Mouse (Mus musculus) ES-E14 (cell line): Measurements from ENCODE around the gene Rdh7. TPM values are rescaled to one million over a fixed set of nuclear protein-coding genes. Genes with fewer than 3 reads are reported as not detected.

ENCODE experiments used
- DNase-seq: peaks from one replicate; pipeline ENCODE4 v3.0.0-alpha.2; 2013; ENCODE audit warnings: low read depth, low spot score
- H3K27ac ChIP-seq: 2 replicates; pipeline ENCODE4 v1.5.1; 2012; ENCODE audit warnings: low read depth, mild to moderate bottlenecking, low read length, moderate library complexity, mixed read lengths; ENCODE audit not compliant: poor library complexity, insufficient read depth, severe bottlenecking
- H3K36me3 ChIP-seq: 2 replicates; pipeline ENCODE4 v1.6.1; 2012; ENCODE audit warnings: mild to moderate bottlenecking, low read length, moderate library complexity, mixed read lengths; ENCODE audit not compliant: control insufficient read depth, poor library complexity, insufficient read depth, severe bottlenecking
- H3K4me1 ChIP-seq, 2 experiments: fragments of 150-350 bp in 1 of 2; sonication (generic) in 1 of 2; 2 replicates each; pipeline ENCODE4 v1.6.1; 2012; ENCODE audit warnings: low read length in 2 of 2, mild to moderate bottlenecking in 1 of 2, mixed read lengths in 1 of 2; ENCODE audit not compliant: control insufficient read depth in 2 of 2, insufficient read depth in 2 of 2, poor library complexity in 1 of 2
- H3K4me3 ChIP-seq, 2 experiments: fragments of 150-350 bp in 1 of 2; sonication (generic) in 1 of 2; 2 replicates each; pipeline ENCODE4 v1.5.1; 2012; ENCODE audit warnings: low read length in 2 of 2, low read depth in 1 of 2, mild to moderate bottlenecking in 1 of 2, mixed read lengths in 1 of 2; ENCODE audit not compliant: insufficient read depth in 1 of 2, poor library complexity in 1 of 2, severe bottlenecking in 1 of 2
- H3K9ac ChIP-seq: 2 replicates; pipeline ENCODE4 v1.6.1; 2012; ENCODE audit warnings: low read depth, mild to moderate bottlenecking, low read length, mixed read lengths; ENCODE audit not compliant: poor library complexity, insufficient read depth, severe bottlenecking
- H3K9me3 ChIP-seq: fragments of 150-350 bp; sonication (generic); 2 replicates; pipeline ENCODE4 v1.6.1; 2012; ENCODE audit warnings: low read depth, mild to moderate bottlenecking, low read length; ENCODE audit not compliant: control insufficient read depth, insufficient read depth
- CHD2 ChIP-seq: IDR thresholded peaks from 2 replicates; pipeline ENCODE4 v1.6.1; 2014; ENCODE audit warnings: mild to moderate bottlenecking, low read depth, low read length, inconsistent platforms
- HCFC1 ChIP-seq: IDR thresholded peaks from 2 replicates; pipeline ENCODE4 v1.6.1; 2012; ENCODE audit warnings: low read length, inconsistent platforms, borderline replicate concordance; ENCODE audit not compliant: insufficient read depth
- MAFK ChIP-seq: IDR thresholded peaks from 2 replicates; pipeline ENCODE4 v1.6.1; 2014; ENCODE audit warnings: mild to moderate bottlenecking, low read depth, low read length, inconsistent platforms; ENCODE audit not compliant: insufficient read depth
- ZC3H11A ChIP-seq: IDR thresholded peaks from 2 replicates; pipeline ENCODE4 v1.6.1; 2012; ENCODE audit warnings: low read depth, mild to moderate bottlenecking, inconsistent platforms, low read length, borderline replicate concordance
- ZNF384 ChIP-seq: IDR thresholded peaks from 2 replicates; pipeline ENCODE4 v1.6.1; 2012; ENCODE audit warnings: low read depth, low read length, inconsistent platforms
- in situ Hi-C, 2 experiments: fragments of 600-800 bp; cut with MboI; formaldehyde crosslinking; loops; one replicate each; pipeline ENCODE4 v1.15.1; 2025; ENCODE audit warnings: low sequenced_read_pairs in 2 of 2, inconsistent platforms in 1 of 2; ENCODE audit not compliant: unreplicated experiment in 2 of 2
- total RNA-seq: library from RNA; depleted of rRNA; stranded (reverse); fragments of 300-350 nt; gene quantifications from 2 replicates; pipeline ENCODE4 v1.2.3, GENCODE M21; 2012

The Rdh7 gene
- total RNA-seq, 1 experiment: not detected

DNA sequence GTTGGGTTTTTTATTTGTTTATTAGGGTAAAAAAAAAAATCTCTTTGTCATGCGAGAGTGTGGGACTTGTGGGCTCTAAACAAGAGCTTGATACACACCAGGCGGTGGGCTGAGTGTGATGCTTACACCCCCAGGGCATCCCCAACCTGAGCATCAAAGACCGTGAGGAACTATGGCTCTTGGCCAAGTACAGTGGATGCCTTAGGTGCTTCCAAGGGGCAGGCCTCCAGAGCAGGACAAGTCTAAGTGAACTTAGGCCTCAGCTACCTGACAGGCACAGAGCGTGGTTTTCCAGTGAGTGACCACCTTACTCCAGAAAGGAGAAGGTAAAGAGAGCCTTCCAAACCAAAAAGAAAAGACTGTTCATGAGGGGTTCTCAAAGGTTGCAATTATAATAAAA lies 1.6 kb downstream of the Rdh7 start:
- no peak for TF ChIP-seq MAFK
- TF ChIP-seq CHD2: no peak
- no peak for TF ChIP-seq ZNF384
- TF ChIP-seq ZC3H11A: no peak
- TF ChIP-seq HCFC1: no peak
- DNase-seq: no peak
- Histone ChIP-seq H3K9ac (no peak overlapping the region), H3K4me1 (peaks cover 0 to 4% of the 10 kb centered on the region in 2 experiments; a peak in 2 of 4 replicates), H3K4me3 (no peak overlapping the region), H3K9me3 (no peaks in the 10 kb centered on the region), H3K36me3 (no peaks in the 10 kb centered on the region), H3K27ac (no peak overlapping the region)
- in situ Hi-C loops: no loop called here

DNA sequence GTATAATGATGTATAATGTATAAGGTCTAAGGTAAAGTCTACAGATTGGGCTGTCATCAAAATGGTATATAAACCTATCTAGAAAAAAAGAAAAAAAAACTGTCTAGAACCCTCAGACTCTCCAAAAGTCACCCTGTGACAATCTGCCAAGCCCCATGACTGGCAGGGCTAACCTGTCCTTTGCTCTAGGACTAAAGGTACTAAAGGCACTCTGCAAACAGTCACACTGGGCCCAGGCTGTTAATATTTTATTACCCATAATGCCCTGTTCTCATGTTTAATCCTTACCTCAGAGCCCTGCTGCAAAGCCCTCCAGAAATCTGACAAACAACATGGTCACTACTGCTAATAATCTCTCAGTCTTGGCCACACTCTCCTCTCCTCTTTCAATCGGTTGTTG lies 2.1 kb downstream of the Rdh7 start:
- in situ Hi-C loops: no loop called here
- no peak for TF ChIP-seq MAFK
- no peak for TF ChIP-seq ZC3H11A
- no peak for TF ChIP-seq HCFC1
- TF ChIP-seq CHD2: no peak
- no peak for TF ChIP-seq ZNF384
- Histone ChIP-seq H3K4me3 (no peak overlapping the region), H3K36me3 (no peaks in the 10 kb centered on the region), H3K27ac (no peak overlapping the region), H3K4me1 (peaks cover 0 to 4% of the 10 kb centered on the region in 2 experiments; a peak in 2 of 4 replicates), H3K9me3 (no peaks in the 10 kb centered on the region), H3K9ac (no peak overlapping the region)
- no peak for DNase-seq

DNA sequence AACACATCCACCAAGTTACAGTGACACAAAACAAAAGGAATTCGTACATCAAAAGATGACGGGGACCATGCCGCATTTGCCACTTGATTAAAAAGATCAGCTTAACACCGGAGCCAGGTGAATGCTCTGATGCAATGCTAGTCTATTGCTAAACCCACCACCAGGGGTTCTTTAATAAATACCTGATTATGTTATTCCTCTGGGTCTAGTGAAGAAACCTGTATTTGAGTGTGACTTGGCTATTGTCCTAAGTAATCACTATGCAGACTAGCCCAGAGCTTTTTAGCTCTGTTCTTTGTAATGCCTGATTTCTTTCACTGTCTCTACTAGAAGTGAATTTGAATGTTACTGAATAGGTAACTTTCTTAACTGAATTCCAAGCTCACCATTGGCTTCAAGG lies 7.6 kb downstream of the Rdh7 start:
- DNase-seq: no peak
- Histone ChIP-seq H3K4me1 (peaks cover 7 to 20% of the 10 kb centered on the region in 2 experiments), H3K9ac (no peak overlapping the region), H3K27ac (no peak overlapping the region), H3K4me3 (no peak overlapping the region), H3K9me3 (no peaks in the 10 kb centered on the region), H3K36me3 (no peaks in the 10 kb centered on the region)
- in situ Hi-C loops: no loop called here
- no peak for TF ChIP-seq ZNF384
- TF ChIP-seq MAFK: no peak
- TF ChIP-seq HCFC1: no peak
- TF ChIP-seq ZC3H11A: no peak
- TF ChIP-seq CHD2: no peak

DNA sequence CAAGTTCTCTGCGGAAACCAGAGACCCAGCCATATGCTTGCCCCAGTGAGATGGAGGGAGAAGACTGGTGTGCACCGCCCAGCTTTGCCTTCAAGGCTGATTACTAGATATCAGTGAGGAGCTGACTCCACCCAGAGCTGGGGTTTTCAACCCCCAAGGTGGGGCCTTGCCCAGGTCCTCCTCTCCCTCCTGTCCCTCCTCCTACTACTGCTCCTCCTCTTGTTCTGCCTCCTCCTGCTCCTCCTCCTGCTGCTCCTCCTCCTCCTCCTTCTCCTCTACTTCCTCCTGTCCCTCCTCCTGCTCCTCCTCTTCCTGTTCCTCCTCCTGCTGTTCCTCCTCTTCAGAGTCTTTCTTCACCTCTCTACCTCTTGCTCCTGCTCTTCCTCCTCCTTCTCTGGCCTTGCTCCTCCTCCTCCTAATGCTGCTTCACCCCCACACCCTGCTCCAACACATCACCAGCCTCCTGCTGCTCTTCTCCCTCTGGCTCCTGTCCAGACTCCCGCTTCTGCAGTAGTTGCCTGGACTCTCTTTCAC lies 9.4 kb downstream of the Rdh7 start:
- no peaks in the 10 kb centered on the region for H3K36me3 ChIP-seq
- H3K4me1 ChIP-seq: peaks cover 7 to 19% of the 10 kb centered on the region in 2 experiments
- H3K9me3 ChIP-seq: no peaks in the 10 kb centered on the region
- TF ChIP-seq ZNF384: no peak
- TF ChIP-seq ZC3H11A: no peak
- TF ChIP-seq HCFC1: no peak
- TF ChIP-seq MAFK: no peak
- TF ChIP-seq CHD2: no peak
- peak overlapping the region in 1 of 2 experiments; percentile 35; a peak in 2 of 4 replicates for H3K4me3 ChIP-seq
- peak overlapping the region; percentile 43; the same call in 1 of the 2 replicates for H3K9ac ChIP-seq
- in situ Hi-C loops: no loop called here
- no peak overlapping the region for H3K27ac ChIP-seq
- DNase-seq: no peak
